Mouse (Mus musculus): ENCODE data around the gene Msh5. TPM values are rescaled to one million over a fixed set of nuclear protein-coding genes. Genes with fewer than 3 reads are reported as not detected.

Gene Msh5
- polyA plus RNA-seq, 1 experiment from 2014 or later, result 4.1 TPM

GRCm38 (mm10) chr17:35024261-35024660, 22.3 kb downstream of the Msh5 start:
- ATAC-seq (ENCODE audit: low FRiP score, low read depth), result no peak
- H3K9me3 ChIP-seq, result no peaks in the 10 kb centered on the region
- H3K4me2 ChIP-seq (replicated peaks), result no peak overlapping the region
- H3K4me1 ChIP-seq, result peaks cover 14% of the 10 kb centered on the region
- H3K9ac ChIP-seq, result no peak overlapping the region
- WGBS, result 81% methylated on average over 12 of the region's 13 CpGs
- no peak overlapping the region for H3K27ac ChIP-seq
- H3K36me3 ChIP-seq, result no peaks in the 10 kb centered on the region
- H3K4me3 ChIP-seq, result no peak overlapping the region
- H3K27me3 ChIP-seq (replicated peaks), result no peaks in the 10 kb centered on the region

- 82% methylated on average over 4 of the region's 4 CpGs for WGBS
- no peak for ATAC-seq (ENCODE audit: low FRiP score, low read depth)
- H3K9ac ChIP-seq, result no peak overlapping the region
- H3K4me2 ChIP-seq (replicated peaks), result no peak overlapping the region
- no peak overlapping the region for H3K4me3 ChIP-seq
- H3K4me1 ChIP-seq, result peaks cover 14% of the 10 kb centered on the region
- no peak overlapping the region for H3K27ac ChIP-seq
- no peaks in the 10 kb centered on the region for H3K9me3 ChIP-seq
- no peaks in the 10 kb centered on the region for H3K36me3 ChIP-seq
- H3K27me3 ChIP-seq (replicated peaks), result no peaks in the 10 kb centered on the region
Measured at GRCm38 (mm10) chr17:35023756-35024155, 22.8 kb downstream of the Msh5 start.

- 87% methylated on average over 5 of the region's 5 CpGs for WGBS
- no peak overlapping the region for H3K27ac ChIP-seq
- peaks cover 14% of the 10 kb centered on the region for H3K4me1 ChIP-seq
- no peak overlapping the region for H3K4me3 ChIP-seq
- H3K36me3 ChIP-seq, result no peaks in the 10 kb centered on the region; the same call in 1 of the 2 replicates
- H3K27me3 ChIP-seq (replicated peaks), result no peaks in the 10 kb centered on the region
- H3K4me2 ChIP-seq (replicated peaks), result no peak overlapping the region
- H3K9ac ChIP-seq, result no peak overlapping the region
- H3K9me3 ChIP-seq, result no peaks in the 10 kb centered on the region
- no peak for ATAC-seq (ENCODE audit: low FRiP score, low read depth)
Measured at GRCm38 (mm10) chr17:35023221-35023620, 23.3 kb downstream of the Msh5 start.

- no peak overlapping the region for H3K4me2 ChIP-seq (replicated peaks)
- 93% methylated on average over 8 of the region's 8 CpGs for WGBS
- H3K36me3 ChIP-seq, result peaks cover 2% of the 10 kb centered on the region; the same call in 1 of the 2 replicates
- no peak overlapping the region for H3K4me3 ChIP-seq
- H3K9ac ChIP-seq, result no peak overlapping the region
- H3K27ac ChIP-seq, result no peak overlapping the region
- no peaks in the 10 kb centered on the region for H3K27me3 ChIP-seq (replicated peaks)
- H3K4me1 ChIP-seq, result peaks cover 14% of the 10 kb centered on the region
- ATAC-seq (ENCODE audit: low FRiP score, low read depth), result no peak
- H3K9me3 ChIP-seq, result no peaks in the 10 kb centered on the region
Measured at GRCm38 (mm10) chr17:35022541-35023060, 23.9 kb downstream of the Msh5 start.

- ATAC-seq (ENCODE audit: low FRiP score, low read depth), result no peak
- Histone ChIP-seq H3K36me3 (peaks cover 7% of the 10 kb centered on the region; the same call in 1 of the 2 replicates), H3K4me3 (no peak overlapping the region), H3K9me3 (no peaks in the 10 kb centered on the region), H3K9ac (no peak overlapping the region), H3K4me2 (replicated peaks) (no peak overlapping the region), H3K27ac (no peak overlapping the region), H3K27me3 (replicated peaks) (no peaks in the 10 kb centered on the region), H3K4me1 (peaks cover 10% of the 10 kb centered on the region)
- 71% methylated on average over 6 of the region's 6 CpGs for WGBS
Measured at GRCm38 (mm10) chr17:35021842-35022477, 24.6 kb downstream of the Msh5 start.

GRCm38 (mm10) chr17:35021163-35021808, 25.3 kb downstream of the Msh5 start:
- no peak for ATAC-seq (ENCODE audit: low FRiP score, low read depth)
- Histone ChIP-seq H3K36me3 (peaks cover 13% of the 10 kb centered on the region), H3K4me2 (replicated peaks) (peak overlapping the region; percentile 32), H3K4me3 (no peak overlapping the region), H3K27me3 (replicated peaks) (no peaks in the 10 kb centered on the region), H3K27ac (no peak overlapping the region), H3K9me3 (no peaks in the 10 kb centered on the region), H3K4me1 (peaks cover 10% of the 10 kb centered on the region), H3K9ac (0 out of 2 replicates have a peak overlapping the region, but pooled peaks have one; percentile 8)
- 12% methylated on average over 17 of the region's 17 CpGs for WGBS

- Histone ChIP-seq H3K27ac (no peak overlapping the region), H3K9ac (no peak overlapping the region), H3K4me2 (replicated peaks) (no peak overlapping the region), H3K4me3 (no peak overlapping the region), H3K27me3 (replicated peaks) (no peaks in the 10 kb centered on the region), H3K4me1 (peaks cover 8% of the 10 kb centered on the region), H3K36me3 (peaks cover 21% of the 10 kb centered on the region), H3K9me3 (no peaks in the 10 kb centered on the region)
- no peak for ATAC-seq (ENCODE audit: low FRiP score, low read depth)
- 89% methylated on average over 8 of the region's 8 CpGs for WGBS
Measured at GRCm38 (mm10) chr17:35020551-35020950, 26.0 kb downstream of the Msh5 start.

- WGBS, result 78% methylated on average over 11 of the region's 11 CpGs
- no peak overlapping the region for H3K9ac ChIP-seq
Measured at GRCm38 (mm10) chr17:35019894-35020293, 26.7 kb downstream of the Msh5 start.

GRCm38 (mm10) chr17:35018171-35018570, 28.4 kb downstream of the Msh5 start:
- Histone ChIP-seq H3K9me3 (no peaks in the 10 kb centered on the region), H3K9ac (no peak overlapping the region), H3K4me3 (no peak overlapping the region), H3K4me1 (peaks cover 8% of the 10 kb centered on the region), H3K4me2 (replicated peaks) (no peak overlapping the region), H3K27me3 (replicated peaks) (no peaks in the 10 kb centered on the region), H3K36me3 (peaks cover 45% of the 10 kb centered on the region), H3K27ac (no peak overlapping the region)
- ATAC-seq (ENCODE audit: low FRiP score, low read depth), result no peak
- 84% methylated on average over 3 of the region's 3 CpGs for WGBS

More at GRCm38 (mm10) chr17:35019894-35020293, 26.7 kb downstream of the Msh5 start:
- H3K4me1 ChIP-seq, result peaks cover 8% of the 10 kb centered on the region
- H3K27me3 ChIP-seq (replicated peaks), result no peaks in the 10 kb centered on the region
- peaks cover 27% of the 10 kb centered on the region for H3K36me3 ChIP-seq
- H3K4me3 ChIP-seq, result no peak overlapping the region
- H3K27ac ChIP-seq, result no peak overlapping the region
- no peak overlapping the region for H3K4me2 ChIP-seq (replicated peaks)
- no peak for ATAC-seq (ENCODE audit: low FRiP score, low read depth)
- H3K9me3 ChIP-seq, result no peaks in the 10 kb centered on the region

GRCm38 (mm10) chr17:35017706-35018030, 28.9 kb downstream of the Msh5 start:
- WGBS, result 70% methylated on average over 14 of the region's 14 CpGs
- Histone ChIP-seq H3K27me3 (replicated peaks) (no peaks in the 10 kb centered on the region), H3K36me3 (peaks cover 50% of the 10 kb centered on the region), H3K27ac (no peak overlapping the region), H3K4me3 (no peak overlapping the region), H3K4me2 (replicated peaks) (no peak overlapping the region), H3K9me3 (no peaks in the 10 kb centered on the region), H3K4me1 (peaks cover 8% of the 10 kb centered on the region), H3K9ac (no peak overlapping the region)
- ATAC-seq (ENCODE audit: low FRiP score, low read depth), result no peak

GRCm38 (mm10) chr17:35016791-35017705, 29.5 kb downstream of the Msh5 start:
- no peak overlapping the region for H3K4me2 ChIP-seq (replicated peaks)
- ATAC-seq (ENCODE audit: low FRiP score, low read depth), result no peak
- no peaks in the 10 kb centered on the region for H3K9me3 ChIP-seq
- no peak overlapping the region for H3K9ac ChIP-seq
- H3K36me3 ChIP-seq, result peaks cover 56% of the 10 kb centered on the region
- H3K27ac ChIP-seq, result no peak overlapping the region
- H3K27me3 ChIP-seq (replicated peaks), result no peaks in the 10 kb centered on the region
- WGBS, result 84% methylated on average over 10 of the region's 10 CpGs
- H3K4me1 ChIP-seq, result peaks cover 8% of the 10 kb centered on the region
- H3K4me3 ChIP-seq, result no peak overlapping the region

- Histone ChIP-seq H3K36me3 (peaks cover 62% of the 10 kb centered on the region), H3K4me2 (replicated peaks) (no peak within 1 kb of the TSS), H3K4me3 (no peak within 1 kb of the TSS), H3K27me3 (replicated peaks) (no peaks in the 10 kb centered on the region), H3K4me1 (peaks cover 6% of the 10 kb centered on the region), H3K9ac (0 out of 2 replicates have a peak within 1 kb of the TSS, but pooled peaks have one; percentile 35), H3K27ac (no peak within 1 kb of the TSS), H3K9me3 (no peaks in the 10 kb centered on the region)
- ATAC-seq (ENCODE audit: low FRiP score, low read depth), result peak; percentile 62
- WGBS, result 75% methylated on average over 12 of the region's 12 CpGs
Measured at GRCm38 (mm10) chr17:35016376-35016775, 30.2 kb downstream of the Msh5 start, which contains the start of gene Vwa7. Gene Vwa7, plus strand, starts transcription at chr17:35016579.

All from neural tube, embryonic 12.5 days (tissue).